24 mouse cellular contexts compared by ENCODE assay signal in genomic region chr7:89088141-89088540, GRCm38 (mm10).
"Had no signal": no experiment of that assay in that cellular context is flagged by ENCODE, and none has a peak within 500 bp of the region (broad histone marks: within the 10 kb centered on the region; RNA-seq: fewer than 3 reads in every experiment).

No protein-coding gene starts in this region.

- H3K4me1 ChIP-seq: heart, embryonic 10.5 days; heart, embryonic 12.5 days; hindbrain, embryonic 10.5 days; hindbrain, embryonic 12.5 days; limb, embryonic 13.5 days; limb, embryonic 15.5 days had no signal

- H3K27me3 ChIP-seq: heart, embryonic 12.5 days; hindbrain, embryonic 12.5 days; limb, embryonic 13.5 days; limb, embryonic 15.5 days had no signal

- H3K36me3 ChIP-seq: heart, embryonic 10.5 days; heart, embryonic 12.5 days; hindbrain, embryonic 10.5 days; hindbrain, embryonic 12.5 days; limb, embryonic 13.5 days; limb, embryonic 15.5 days had no signal

- H3K27ac ChIP-seq: heart, embryonic 10.5 days; hindbrain, embryonic 10.5 days; hindbrain, embryonic 12.5 days; hindbrain, embryonic 14.5 days; limb, embryonic 13.5 days; limb, embryonic 15.5 days had no signal

- DNase-seq: forebrain, postnatal 0 days; gastrocnemius, postnatal 14 days; gastrocnemius, postnatal 36 days; heart, adult 18-20 months; heart, postnatal 14 days; heart, postnatal 4 days; kidney, adult 11 months; kidney, adult 2 months; kidney, adult 9 months; kidney, postnatal 14 days; kidney, postnatal 36 days; layer of hippocampus, adult 9-11 months; layer of hippocampus, postnatal 36 days; left cerebral cortex, postnatal 4 days had no signal

- H3K4me2 ChIP-seq: heart, embryonic 12.5 days; hindbrain, embryonic 12.5 days; hindbrain, embryonic 14.5 days; limb, embryonic 13.5 days; limb, embryonic 15.5 days had no signal

- H3K9me3 ChIP-seq: heart, embryonic 10.5 days; heart, embryonic 12.5 days; hindbrain, embryonic 10.5 days; hindbrain, embryonic 12.5 days; limb, embryonic 13.5 days; limb, embryonic 15.5 days had no signal

- H3K4me3 ChIP-seq: heart, embryonic 10.5 days; heart, embryonic 12.5 days; hindbrain, embryonic 10.5 days; hindbrain, embryonic 12.5 days; limb, embryonic 13.5 days; limb, embryonic 15.5 days had no signal

- H3K9ac ChIP-seq: forebrain, postnatal 0 days; heart, embryonic 12.5 days; hindbrain, embryonic 12.5 days; hindbrain, embryonic 14.5 days; limb, embryonic 13.5 days; limb, embryonic 15.5 days had no signal

- ATAC-seq: forebrain, postnatal 0 days; hindbrain, embryonic 16.5 days; inflammation-experienced regulatory T-cells, adult 6 months; intestine, embryonic 16.5 days had no signal
